Mouse (Mus musculus) embryonic stem cell, embryonic (primary cell): ENCODE measurements around the gene Slc28a2.
"Not testable (repeated sequence)": the region's sequence is repeated elsewhere in the genome, so short reads cannot be mapped to it uniquely, and the experiment has no call there.

Experiments used
- CTCF ChIA-PET, 4 experiments: fragments of 300-600 bp in 2 of 4; fragments of 350-600 bp in 2 of 4; sonication (Branson Sonifier 250); formaldehyde crosslinking; loops; one replicate each; lab custom pipeline; 2022; ENCODE audit warnings: inconsistent platforms in 2 of 4; lab: Charles Lee
- POLR2A ChIA-PET, 4 experiments: fragments of 300-600 bp in 2 of 4; fragments of 350-600 bp in 2 of 4; sonication (Branson Sonifier 250); formaldehyde crosslinking; loops; one replicate each; lab custom pipeline; 2022; ENCODE audit warnings: antibody characterized with exemption in 4 of 4, inconsistent platforms in 1 of 4; lab: Charles Lee

Gene Slc28a2

GRCm38 (mm10) chr2:122426200-122426599 lies at the start of gene Slc28a2:
Gene Slc28a2 (plus strand): TSS chr2:122426477.
- CTCF ChIA-PET, POLR2A ChIA-PET: not testable (repeated sequence)

DNA sequence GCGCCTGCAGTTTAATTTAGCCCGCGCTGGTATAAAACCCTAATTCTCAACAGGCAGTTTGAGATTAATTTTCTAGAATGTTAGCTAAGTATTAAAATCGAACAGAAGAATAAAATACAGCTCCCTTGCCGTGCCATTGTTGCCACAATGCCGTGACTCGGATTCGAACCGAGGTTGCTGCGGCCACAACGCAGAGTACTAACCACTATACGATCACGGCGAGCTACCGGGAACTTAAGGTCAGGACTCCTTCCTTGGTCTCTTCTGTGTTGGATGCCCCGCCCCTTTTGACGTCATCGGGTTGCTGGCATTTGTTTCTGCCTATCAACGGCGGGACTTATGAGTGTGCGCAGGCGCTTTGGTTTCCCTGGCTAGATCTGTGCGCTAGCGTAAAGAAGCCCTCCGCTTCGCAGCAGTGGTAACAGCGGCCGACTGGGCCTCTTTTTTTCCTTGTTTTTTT lies 49.0 kb upstream of the Slc28a2 start:
- POLR2A ChIA-PET: interaction anchor here in 3 of 4 experiments (0.6 to 3.5 kb wide), 19 partner anchors 8 to 746 kb away, joined by 3 to 44 read pairs (median 3); partner anchors contain the start of genes Shf (in 3 of the 3) and Duoxa1 (in 1 of the 3)

GRCm38 (mm10) chr2:122377751-122378246 lies 48.5 kb upstream of the Slc28a2 start:
- ChIA-PET CTCF (interaction anchor here in 3 of 4 experiments (0.6 to 2.4 kb wide), 22 partner anchors 8 to 305 kb away, joined by 3 to 11 read pairs (median 4); partner anchors contain the start of genes Shf (in 2 of the 3), Duoxa1 (in 1 of the 3) and Sord (in 1 of the 3)), POLR2A (interaction anchor here in 3 of 4 experiments (0.5 to 3.5 kb wide), 23 partner anchors 9 to 747 kb away, joined by 3 to 44 read pairs (median 4); partner anchors contain the start of genes Shf (in 3 of the 3) and B2m (in 1 of the 3))

More for the DNA sequence above, 49.0 kb upstream of the Slc28a2 start:
- CTCF ChIA-PET: interaction anchor here in 2 of 4 experiments (0.9 to 2.4 kb wide), 5 partner anchors 8 to 182 kb away, joined by 3 to 9 read pairs (median 4); partner anchors contain the start of gene Shf (in 1 of the 2)

DNA sequence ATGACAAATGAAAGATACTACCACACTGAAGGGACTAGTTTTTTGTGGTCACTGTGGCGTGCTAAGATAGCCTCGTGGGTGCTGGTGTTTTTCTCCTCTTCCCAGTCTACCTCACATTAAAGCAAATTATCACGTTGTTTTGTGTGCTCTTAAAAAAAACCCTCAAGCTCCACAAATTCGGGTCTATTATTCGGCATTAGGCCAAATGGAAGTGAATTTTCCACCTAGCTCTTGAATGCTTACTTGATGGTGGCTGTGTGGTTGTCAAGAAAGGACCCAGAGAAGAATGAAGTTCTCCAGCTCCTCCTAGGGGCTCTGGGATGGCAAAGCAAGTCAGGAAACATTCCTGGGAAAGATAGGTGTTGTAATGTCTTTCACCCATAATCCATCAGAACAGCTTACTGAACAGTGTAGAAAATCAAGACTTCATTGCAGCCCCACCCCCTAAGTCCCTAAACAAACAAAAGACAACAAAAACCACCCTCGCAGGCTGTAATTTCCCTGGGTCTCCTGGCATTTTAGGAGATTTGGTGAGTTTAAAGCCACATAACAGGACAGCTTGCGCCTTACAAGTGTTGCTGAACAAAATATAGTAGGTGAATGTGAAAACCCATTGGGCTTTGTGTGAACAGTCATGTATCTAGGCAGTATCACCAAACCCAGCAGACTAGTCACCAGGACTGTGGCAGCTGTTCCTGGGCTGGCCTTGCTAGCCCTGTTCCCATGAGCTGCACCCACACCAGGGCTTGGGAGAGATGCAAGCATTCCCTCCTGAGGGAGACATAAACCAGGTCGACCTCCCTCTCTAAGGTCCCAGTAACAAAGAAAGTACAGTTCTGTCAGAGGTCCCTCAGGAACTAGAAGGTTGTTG lies 47.6 kb upstream of the Slc28a2 start:
- POLR2A ChIA-PET: interaction anchor here in 3 of 4 experiments (0.5 to 3.5 kb wide), 18 partner anchors 9 to 359 kb away, joined by 3 to 44 read pairs (median 4); partner anchors contain the start of genes Shf (in 3 of the 3) and B2m (in 1 of the 3)
- CTCF ChIA-PET: interaction anchor here in 3 of 4 experiments (0.6 to 2.4 kb wide), 24 partner anchors 9 to 306 kb away, joined by 3 to 11 read pairs (median 4); partner anchors contain the start of genes Shf (in 2 of the 3), Duoxa1 (in 1 of the 3) and Sord (in 1 of the 3)

- ChIA-PET CTCF (interaction anchor here in 3 of 4 experiments (1.2 to 4.2 kb wide), 10 partner anchors 9 to 250 kb away, joined by 3 to 35 read pairs (median 6); partner anchors contain the start of gene Shf (in 1 of the 3)), POLR2A (interaction anchor here in 3 of 4 experiments (0.8 to 3.5 kb wide), 10 partner anchors 10 to 252 kb away, joined by 3 to 44 read pairs (median 8); partner anchors contain the start of genes Shf (in 3 of the 3) and B2m (in 1 of the 3))
These were observed 47.0 kb upstream of the Slc28a2 start for GRCm38 (mm10) chr2:122379292-122379650.

GRCm38 (mm10) chr2:122380768-122381311 lies 45.4 kb upstream of the Slc28a2 start:
- ChIA-PET POLR2A (interaction anchor here (0.6 to 3.1 kb wide), 17 partner anchors 9 to 358 kb away, joined by 3 to 27 read pairs (median 4); partner anchors contain the start of genes Shf (in 2 of the 4), Spg11 (in 2 of the 4), B2m (in 1 of the 4) and Bloc1s6 (in 1 of the 4)), CTCF (interaction anchor here (0.5 to 4.2 kb wide), 87 partner anchors 10 to 1619 kb away, joined by 3 to 35 read pairs (median 3); partner anchors contain the start of genes Gatm (in 2 of the 4), Shf (in 2 of the 4) and Slc30a4 (in 1 of the 4))

DNA sequence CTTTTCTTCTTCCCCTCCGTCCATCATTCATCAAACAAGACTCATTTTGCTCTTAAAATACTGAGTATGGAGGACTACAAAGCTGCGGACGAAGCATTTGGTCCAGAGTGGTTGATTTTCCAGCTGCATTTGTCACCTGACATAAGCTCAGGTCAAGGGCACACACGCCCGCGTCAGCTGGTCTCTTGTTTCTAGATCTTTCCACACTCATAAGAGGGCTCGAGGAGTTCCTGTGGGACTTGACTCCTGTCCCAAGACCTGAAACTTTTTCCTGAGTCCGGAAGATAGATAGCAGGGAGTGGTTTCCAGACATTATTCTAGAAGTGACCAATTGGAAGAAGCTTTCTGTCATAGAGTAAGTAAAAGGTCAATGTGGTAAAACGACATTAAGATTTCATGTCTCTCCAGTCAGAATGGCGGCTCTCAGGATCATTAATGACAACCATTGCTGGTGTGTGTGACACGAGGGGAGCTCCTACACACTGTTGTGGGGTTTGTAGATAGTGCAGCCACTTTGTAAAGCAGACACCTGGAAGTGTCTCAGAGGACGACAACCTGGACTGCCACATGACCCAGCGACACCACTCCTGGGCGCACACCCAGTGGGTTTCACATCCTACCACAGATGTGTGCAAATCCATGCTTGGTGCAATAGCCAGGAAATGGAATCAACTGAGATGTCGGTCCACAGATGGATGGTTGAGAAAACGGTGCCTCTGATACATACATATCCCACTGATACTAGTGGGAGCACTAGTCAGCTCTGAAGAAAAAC lies 44.8 kb upstream of the Slc28a2 start:
- CTCF ChIA-PET: interaction anchor here (0.5 to 4.2 kb wide), 42 partner anchors 9 to 367 kb away, joined by 3 to 35 read pairs (median 5); partner anchors contain the start of genes Shf (in 2 of the 4), Gatm (in 1 of the 4) and Slc30a4 (in 1 of the 4)

GRCm38 (mm10) chr2:122382121-122382520 lies 44.2 kb upstream of the Slc28a2 start:
- CTCF ChIA-PET: interaction anchor here in 2 of 4 experiments (1.5 to 4.2 kb wide), 7 partner anchors 16 to 285 kb away, joined by 3 to 35 read pairs (median 15); no protein-coding TSS in a partner anchor
- POLR2A ChIA-PET: interaction anchor here in 3 of 4 experiments (1.1 to 3.1 kb wide), 3 partner anchors 12 to 13 kb away, joined by 5 to 27 read pairs (median 19); partner anchors contain the start of gene Shf (in 2 of the 3)

More for the DNA sequence above, 44.8 kb upstream of the Slc28a2 start:
- POLR2A ChIA-PET: interaction anchor here in 3 of 4 experiments (0.9 to 3.1 kb wide), 14 partner anchors 10 to 357 kb away, joined by 3 to 27 read pairs (median 4); partner anchors contain the start of genes Shf (in 2 of the 3), B2m (in 1 of the 3), Bloc1s6 (in 1 of the 3) and Patl2 (in 1 of the 3)

GRCm38 (mm10) chr2:122385095-122385494 lies 41.2 kb upstream of the Slc28a2 start:
- CTCF ChIA-PET: interaction anchor here in 2 of 4 experiments (0.8 to 1.6 kb wide), 2 partner anchors 173 to 233 kb away, joined by 3 read pairs; no protein-coding TSS in a partner anchor
- POLR2A ChIA-PET: no interaction called here

GRCm38 (mm10) chr2:122387135-122387534 lies 39.1 kb upstream of the Slc28a2 start:
- CTCF ChIA-PET, POLR2A ChIA-PET: not testable (repeated sequence)

DNA sequence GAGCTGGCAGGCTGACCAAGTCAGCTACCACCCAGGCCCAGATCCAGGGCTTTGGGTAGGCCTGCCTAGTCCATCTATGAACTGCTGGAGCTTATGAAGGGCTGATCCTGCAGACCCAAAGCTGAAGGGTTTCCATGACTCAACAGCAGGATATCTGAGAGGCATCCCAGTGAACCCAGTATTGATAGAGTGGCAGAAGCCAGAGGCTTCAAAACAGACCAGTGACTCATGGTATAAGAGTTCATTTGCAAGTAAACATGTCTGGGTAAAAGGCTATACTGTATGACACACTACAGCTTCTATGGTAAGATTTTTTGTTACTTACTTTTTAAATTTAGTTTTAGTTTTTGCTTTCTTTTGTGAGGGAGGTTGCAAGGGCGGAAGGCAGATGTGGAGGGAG lies 30.1 kb upstream of the Slc28a2 start:
- CTCF ChIA-PET: interaction anchor here in 2 of 4 experiments (0.7 to 1.0 kb wide), 3 partner anchors 15 to 163 kb away, joined by 3 read pairs; no protein-coding TSS in a partner anchor
- POLR2A ChIA-PET: no interaction called here

DNA sequence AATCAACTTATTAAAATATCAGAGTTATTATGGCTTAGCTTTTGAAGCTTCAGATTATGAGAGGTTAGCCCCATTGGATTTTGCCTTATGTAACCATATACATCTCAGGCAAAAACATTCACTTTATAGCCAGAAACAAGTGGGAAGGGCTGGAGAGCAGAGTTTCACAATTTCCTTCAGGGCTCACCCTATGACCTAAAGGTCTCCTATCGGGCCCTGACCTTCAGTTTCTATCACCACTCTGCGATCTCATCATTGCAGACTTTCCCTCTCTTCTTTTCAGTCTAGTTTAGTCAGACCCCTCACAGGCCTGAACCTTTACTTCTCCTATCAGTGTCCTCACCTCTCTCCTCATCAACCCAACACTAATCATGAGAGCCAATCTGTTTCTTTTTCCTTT lies 18.7 kb upstream of the Slc28a2 start:
- ChIA-PET POLR2A (no interaction called here), CTCF (interaction anchor here in 1 of 4 experiments (1.1 kb wide), 1 partner anchor 27 kb away, joined by 3 read pairs; no protein-coding TSS in a partner anchor)

GRCm38 (mm10) chr2:122408928-122409327 lies 17.3 kb upstream of the Slc28a2 start:
- POLR2A ChIA-PET: interaction anchor here in 1 of 4 experiments (0.6 kb wide), 1 partner anchor 373 kb away, joined by 3 read pairs; no protein-coding TSS in a partner anchor
- CTCF ChIA-PET: interaction anchor here in 1 of 4 experiments (1.1 kb wide), 1 partner anchor 149 kb away, joined by 3 read pairs; no protein-coding TSS in a partner anchor

DNA sequence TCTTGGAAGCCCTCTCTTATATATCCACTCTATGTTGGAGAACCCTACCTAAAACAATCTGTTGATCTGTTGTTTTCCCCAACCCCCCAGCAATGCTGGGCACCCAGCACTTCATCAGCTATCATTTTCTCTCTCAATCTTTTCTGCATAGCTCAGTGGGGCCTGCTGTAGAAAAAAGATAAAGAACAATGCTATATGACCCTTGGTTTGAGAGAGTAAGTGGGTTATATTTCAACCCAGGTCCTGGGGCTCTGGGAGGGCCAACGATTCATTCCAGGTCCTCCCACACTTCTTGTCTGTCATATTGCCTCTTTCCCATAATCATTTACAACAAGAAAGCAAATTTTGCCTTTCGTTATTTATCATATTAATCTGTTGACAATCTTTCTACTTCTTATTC lies 368 bp downstream of the Slc28a2 start:
- CTCF ChIA-PET, POLR2A ChIA-PET: not testable (repeated sequence)

- POLR2A ChIA-PET, CTCF ChIA-PET: not testable (repeated sequence)
These were observed 12.6 kb downstream of the Slc28a2 start for GRCm38 (mm10) chr2:122438706-122439482.

- POLR2A ChIA-PET, CTCF ChIA-PET: not testable (repeated sequence)
These were observed 14.2 kb downstream of the Slc28a2 start for GRCm38 (mm10) chr2:122440521-122440920.
